Mouse (Mus musculus) lung, postnatal 0 days (tissue): Measurements from ENCODE around the gene Ier2.

Experiments
- CTCF ChIP-seq: IDR thresholded peaks from 2 replicates; pipeline ENCODE4 v1.5.1; 2016; ENCODE audit warnings: antibody characterized with exemption, mild to moderate bottlenecking
- EP300 ChIP-seq: IDR thresholded peaks from 2 replicates; pipeline ENCODE4 v1.6.1; 2016; ENCODE audit warnings: antibody characterized with exemption, mild to moderate bottlenecking, control low read depth

GRCm38 (mm10) chr8:84660819-84661457 is 1.7 kb downstream of the Ier2 start:
- no peak; the same call in 1 of the 2 replicates for TF ChIP-seq EP300
- no peak for TF ChIP-seq CTCF
